Mouse (Mus musculus) forelimb bud, embryonic 11.5 days (tissue): ENCODE data around the gene BC005561.
A peak's percentile ranks its signal among the peaks of the same experiment; 100 is the strongest.
"Not testable (repeated sequence)": the region's sequence is repeated elsewhere in the genome, so short reads cannot be mapped to it uniquely, and the experiment has no call there.

Experiments
- DNase-seq: peaks from one replicate; pipeline ENCODE4 v3.0.0-alpha.2; 2012; ENCODE audit warnings: low read depth, low spot score

BC005561 gene

DNA sequence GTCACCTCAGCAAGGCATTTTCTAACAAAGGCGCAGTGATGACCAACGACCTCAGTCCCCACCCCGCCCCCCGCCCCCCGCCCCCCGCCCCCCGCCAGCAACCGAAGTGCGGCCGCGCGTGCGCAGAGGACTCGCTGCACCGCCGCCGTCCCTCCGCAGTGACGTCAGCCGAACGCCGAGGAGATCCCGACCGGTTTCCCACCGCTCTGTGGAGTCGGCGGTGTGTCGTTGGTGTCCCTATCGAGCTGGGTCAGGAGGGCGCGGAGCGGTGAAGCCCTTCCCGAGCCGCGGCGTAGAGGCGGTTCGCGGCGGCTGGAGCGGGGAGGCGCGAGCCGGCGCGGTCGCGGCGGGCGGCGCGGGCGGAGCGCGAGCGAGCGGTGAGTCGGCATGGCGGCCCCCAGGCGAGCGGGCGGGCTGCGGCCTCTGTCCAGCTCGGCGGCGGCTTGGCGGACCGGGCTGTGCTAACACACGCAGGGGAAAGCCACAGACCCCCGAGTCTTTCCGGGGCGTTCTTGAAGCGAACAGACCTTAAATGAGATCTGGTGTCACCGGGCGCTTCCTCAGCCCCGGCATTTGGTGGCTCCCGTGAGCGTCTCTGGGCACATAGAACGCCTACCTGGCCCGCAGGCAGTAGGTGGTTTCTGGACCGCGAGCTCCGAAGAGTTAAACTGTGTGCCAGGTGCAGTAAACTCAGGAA lies at the start of gene BC005561:
Gene BC005561 (plus strand): TSS at position 158 of the 697 bp plus-strand sequence.
- DNase-seq = peak; percentile 86

DNA sequence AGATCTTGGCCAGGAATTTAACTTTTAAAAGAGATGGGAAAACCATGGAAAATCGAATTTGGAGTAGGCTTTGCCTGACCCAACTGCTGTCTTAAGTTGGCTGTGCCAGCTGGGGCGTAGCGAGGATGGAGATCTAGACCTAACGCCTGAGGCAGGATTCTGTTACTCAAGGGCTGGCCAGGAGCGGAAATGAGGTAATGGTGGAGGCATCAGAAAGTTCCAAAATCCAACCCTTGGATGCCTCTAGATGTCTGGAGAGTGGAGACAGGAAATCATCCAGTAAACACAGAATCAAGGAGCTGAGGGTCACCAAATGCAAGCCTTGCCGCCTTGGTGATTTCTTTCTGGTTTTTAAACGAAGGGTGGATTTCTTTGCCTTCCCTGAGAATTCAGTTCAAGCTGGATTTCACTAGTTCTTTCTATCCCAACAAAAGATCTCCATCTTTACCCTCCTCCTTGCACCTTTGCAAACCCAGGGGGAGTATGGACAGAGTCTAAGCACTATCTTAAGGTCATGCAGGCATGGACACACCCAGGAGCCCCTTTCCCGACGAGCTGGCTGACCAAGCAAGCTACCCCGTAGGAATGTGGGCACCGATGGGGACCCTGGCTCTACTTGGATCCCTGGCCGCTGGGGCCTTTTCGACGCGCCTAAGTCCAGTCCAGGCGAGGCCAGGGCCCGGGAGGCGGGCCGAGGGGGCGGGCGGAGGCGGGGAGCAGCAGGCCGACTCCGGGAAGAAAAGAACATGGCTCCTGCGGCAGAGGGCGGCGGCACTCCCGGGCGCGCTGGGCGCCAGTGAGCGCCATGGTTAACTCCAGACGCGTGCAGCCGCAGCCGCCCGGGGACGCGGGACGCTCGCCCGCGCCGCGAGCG lies 49.1 kb upstream of the BC005561 start, which contains the start of gene Pkd2:
Gene Pkd2 (plus strand): TSS at position 619 of the 874 bp plus-strand sequence.
- DNase-seq = peak; percentile 68

- DNase-seq = peak; percentile 63
These were observed 48.3 kb upstream of the BC005561 start for GRCm38 (mm10) chr5:104459706-104460455.

DNA sequence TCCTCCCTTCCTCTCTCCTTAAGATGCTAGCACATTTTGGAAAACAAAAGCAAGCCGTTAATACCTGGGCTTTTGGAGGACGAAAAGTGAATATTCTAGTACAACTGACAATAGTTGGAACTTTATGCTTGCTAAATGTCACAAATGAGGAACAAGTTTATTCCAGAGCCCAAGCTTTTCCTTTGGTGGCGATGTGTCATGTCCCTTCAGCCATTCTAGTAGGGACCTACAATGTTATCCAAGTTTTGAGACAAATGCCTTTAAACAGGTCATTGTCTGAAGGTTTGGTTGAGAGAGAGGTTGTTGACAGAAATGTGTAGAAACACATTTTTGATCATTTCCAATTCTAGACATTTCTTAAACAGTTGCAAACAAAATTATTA lies 47.7 kb upstream of the BC005561 start:
- DNase-seq = no peak

- peak; percentile 53 for DNase-seq
These were observed 47.3 kb upstream of the BC005561 start for GRCm38 (mm10) chr5:104460856-104461255.

- no peak for DNase-seq
These were observed 42.9 kb upstream of the BC005561 start for GRCm38 (mm10) chr5:104465279-104465678.

GRCm38 (mm10) chr5:104465731-104466130 lies 42.4 kb upstream of the BC005561 start:
- DNase-seq = no peak

DNA sequence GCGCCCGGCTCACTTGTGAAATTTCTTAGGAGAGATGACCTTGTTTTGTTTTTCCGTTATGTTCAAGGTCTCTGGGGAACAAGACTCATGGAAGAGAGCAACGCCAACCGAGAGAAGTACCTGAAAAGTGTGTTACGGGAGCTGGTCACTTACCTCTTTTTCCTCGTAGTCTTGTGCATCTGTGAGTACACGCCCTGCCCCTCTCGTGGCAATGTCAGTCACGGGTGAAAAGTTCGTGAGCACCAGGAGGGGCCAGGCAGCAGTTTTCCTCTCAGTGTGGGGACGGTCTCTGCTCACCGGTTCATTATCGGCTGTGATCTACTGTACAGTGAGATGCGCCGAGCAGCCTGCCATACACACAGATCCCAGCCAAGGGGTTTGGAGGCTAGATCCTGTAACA lies 41.3 kb upstream of the BC005561 start:
- no peak for DNase-seq

DNA sequence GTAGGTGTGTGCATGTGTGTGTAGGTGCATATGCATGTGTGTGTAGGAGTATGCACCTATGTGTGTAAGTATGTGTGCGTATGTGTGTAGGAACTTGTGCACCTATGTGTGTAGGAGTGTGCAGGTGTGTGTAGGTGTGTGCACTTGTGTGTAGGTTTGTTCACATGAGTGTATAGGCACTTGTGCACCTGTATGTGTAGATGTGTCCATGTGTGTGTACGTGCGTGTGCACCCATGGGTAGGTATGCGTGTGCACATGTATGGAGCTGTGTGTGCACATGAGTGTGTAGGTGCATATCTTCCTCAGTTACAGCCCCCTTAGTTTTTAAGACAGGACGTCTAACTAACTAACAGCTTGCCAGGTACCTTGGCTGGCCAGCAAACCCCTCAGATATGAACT lies 39.6 kb upstream of the BC005561 start:
- no peak for DNase-seq

- DNase-seq = no peak
These were observed 37.2 kb upstream of the BC005561 start for GRCm38 (mm10) chr5:104470981-104471391.

DNA sequence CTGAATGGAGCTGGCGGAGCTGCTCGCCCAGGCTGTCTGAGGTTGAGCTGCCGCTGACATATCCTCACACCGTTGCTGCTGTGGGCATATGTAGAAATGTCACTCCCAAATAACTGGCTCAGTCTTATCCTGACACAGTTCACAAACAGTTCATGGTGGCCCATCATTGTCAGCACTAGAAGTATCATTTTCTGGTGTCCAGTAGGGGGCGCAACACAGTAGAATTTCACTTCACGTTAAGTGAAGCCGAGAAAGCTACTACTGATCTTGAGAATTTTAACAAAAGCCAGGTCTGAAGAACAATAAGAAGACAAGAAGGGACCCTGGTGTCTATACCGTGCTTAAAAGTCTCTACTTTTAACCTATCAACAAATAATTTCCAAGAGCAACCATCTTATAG lies 35.8 kb upstream of the BC005561 start:
- DNase-seq = no peak

GRCm38 (mm10) chr5:104480367-104480766 lies 27.8 kb upstream of the BC005561 start:
- DNase-seq = no peak

GRCm38 (mm10) chr5:104482856-104483255 lies 25.3 kb upstream of the BC005561 start:
- DNase-seq = no peak

DNA sequence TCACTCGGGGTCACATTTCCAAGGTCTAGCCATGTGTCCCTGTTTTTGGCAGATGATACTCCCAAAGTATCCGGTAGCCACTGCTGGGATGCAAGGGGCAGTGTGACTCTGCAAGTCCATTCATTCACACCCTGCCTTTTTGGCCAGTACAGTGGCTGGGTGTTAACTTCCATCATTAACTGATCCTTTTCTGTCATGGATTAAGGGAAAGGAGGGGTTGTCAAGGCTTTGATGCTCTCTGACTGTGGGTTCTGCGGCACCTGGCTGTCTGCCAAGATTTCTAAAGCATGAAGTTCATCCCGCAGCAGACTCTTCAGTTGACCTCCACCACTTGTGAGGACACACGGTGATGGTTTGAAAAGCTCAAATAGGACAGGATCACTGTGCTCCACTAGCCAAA lies 16.6 kb upstream of the BC005561 start:
- no peak for DNase-seq

GRCm38 (mm10) chr5:104504883-104505282 lies 3.3 kb upstream of the BC005561 start:
- DNase-seq = no peak

DNA sequence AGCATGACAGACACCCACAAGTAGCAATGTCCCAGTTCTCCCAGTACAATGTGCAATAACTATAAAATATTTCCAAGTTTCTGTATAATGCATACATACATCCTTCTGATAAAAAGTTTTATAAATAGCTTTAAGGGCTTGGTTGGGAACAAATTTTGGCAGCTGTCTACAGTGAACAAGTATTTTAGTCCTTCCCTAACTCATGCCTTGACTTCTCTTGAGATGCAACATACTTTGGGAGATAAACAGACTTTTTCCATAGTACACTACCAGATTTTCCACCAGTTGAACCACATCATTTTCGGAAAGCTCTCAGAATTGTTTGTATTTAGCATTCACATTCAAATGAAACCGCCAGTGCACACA lies 340 bp upstream of the BC005561 start:
- DNase-seq = no peak

DNA sequence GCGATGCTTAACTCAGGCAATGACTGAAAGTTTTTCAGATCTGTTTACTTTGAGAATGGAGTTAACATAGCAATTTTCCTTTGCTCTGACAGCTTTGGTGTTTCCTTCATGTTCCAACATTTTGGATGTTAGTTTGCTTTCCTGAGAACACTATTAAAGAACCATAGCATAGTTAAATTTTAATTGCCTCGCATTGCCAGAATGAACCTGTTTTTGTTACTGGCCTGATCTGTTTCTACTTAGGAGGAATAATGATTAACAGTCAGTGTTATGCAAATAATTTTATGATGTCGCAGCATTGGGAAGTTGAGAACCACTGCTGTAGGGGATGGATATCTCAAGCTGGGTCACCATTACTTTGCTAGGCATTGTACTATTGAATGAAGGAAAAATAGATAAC lies 3.1 kb downstream of the BC005561 start:
- DNase-seq = no peak

DNA sequence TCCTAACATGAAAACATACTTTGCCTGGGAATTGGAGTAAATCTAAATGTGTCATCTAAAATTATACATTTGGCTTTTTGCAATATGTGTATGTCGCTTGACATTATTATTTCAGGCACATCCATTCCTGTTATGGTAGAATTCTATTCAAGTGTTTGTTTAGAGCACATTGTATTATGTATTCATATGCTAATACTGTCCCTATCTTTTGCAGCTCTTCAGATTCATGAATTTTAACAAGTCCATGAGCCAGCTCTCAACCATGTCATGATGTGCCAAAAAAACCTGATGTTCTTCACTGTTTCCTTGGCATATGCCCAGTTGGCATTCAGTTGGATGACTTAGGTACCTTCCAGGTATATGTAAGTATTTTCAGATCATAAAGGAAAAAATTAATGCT lies 30.5 kb downstream of the BC005561 start:
- DNase-seq = no peak

DNA sequence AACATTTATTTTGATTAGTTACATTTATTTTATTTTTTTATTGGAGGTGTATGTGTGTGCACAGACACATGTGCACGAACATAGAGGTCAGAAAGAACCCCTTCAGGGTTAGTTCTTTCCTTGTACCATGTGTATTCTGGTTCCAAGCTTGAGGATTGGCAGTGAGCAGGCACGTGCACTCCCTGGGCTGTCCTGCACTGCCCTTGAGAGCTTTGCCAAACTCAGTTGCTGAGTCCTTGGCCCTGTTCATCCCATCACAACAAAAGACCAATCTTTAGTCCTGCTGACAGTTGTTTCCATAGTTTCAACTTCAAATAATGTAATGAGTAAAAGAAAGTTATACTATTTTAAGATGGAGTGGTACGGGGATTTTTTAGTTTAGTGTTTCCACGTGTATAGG lies 31.2 kb downstream of the BC005561 start:
- DNase-seq = no peak

DNA sequence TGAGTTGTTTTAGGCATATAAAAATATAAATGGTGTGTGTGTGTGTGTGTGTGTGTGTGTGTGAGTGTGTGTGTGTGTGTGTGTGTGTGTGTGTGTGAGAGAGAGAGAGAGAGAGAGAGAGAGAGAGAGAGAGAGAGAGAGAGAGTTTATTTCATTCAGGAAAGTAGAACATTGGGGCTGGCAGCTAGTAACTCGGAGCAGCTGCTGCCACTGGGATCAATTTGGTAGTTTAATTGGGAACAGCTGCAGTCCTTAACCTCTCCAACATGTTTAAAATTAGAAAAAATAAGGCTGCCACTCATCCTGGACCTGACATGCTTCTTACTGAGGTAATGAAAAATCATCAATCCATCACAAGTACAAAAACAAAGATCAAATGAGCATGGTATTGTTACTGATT lies 59.9 kb downstream of the BC005561 start:
- DNase-seq = not testable (repeated sequence)

DNA sequence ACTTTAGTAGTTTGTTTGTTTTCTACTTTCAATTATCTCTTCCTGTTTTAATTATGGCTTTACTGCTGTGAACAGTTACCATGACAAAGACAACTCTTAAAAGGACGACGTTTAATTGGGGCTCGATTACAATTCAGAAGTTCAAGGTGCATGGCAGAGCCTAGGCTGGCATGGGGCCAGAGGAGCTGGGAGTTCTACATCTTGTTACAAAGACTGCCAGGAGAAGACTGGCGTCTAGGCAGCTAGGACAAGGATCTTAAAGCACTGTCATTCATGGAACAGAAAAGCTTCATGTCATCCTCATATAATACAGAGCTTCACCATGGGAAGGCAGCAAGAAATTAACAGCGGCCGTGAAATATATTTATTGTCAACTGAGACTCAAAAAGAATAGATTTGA lies 62.6 kb downstream of the BC005561 start:
- DNase-seq = no peak

GRCm38 (mm10) chr5:104571282-104571921 lies 63.2 kb downstream of the BC005561 start:
- peak; percentile 74 for DNase-seq
